Mouse (Mus musculus): ENCODE data around the gene Vmn2r70. TPM values are rescaled to one million over a fixed set of nuclear protein-coding genes. Genes with fewer than 3 reads are reported as not detected.

The Vmn2r70 gene
- polyA plus RNA-seq (2015; fragmentation: Nextera tagmentation; extraction: Ambion mirVana) = not detected in 2 replicates

GRCm38 (mm10) chr7:85569092-85569491 lies at the start of gene Vmn2r70:
TSS of gene Vmn2r70 (minus strand) at chr7:85569192.
- ATAC-seq (ENCODE audit: low read depth) = no peak
- no peaks in the 10 kb centered on the region for H3K36me3 ChIP-seq

GRCm38 (mm10) chr7:85562787-85563186 lies 6.2 kb downstream of the Vmn2r70 start, which contains the start of gene Vmn2r71:
TSS of gene Vmn2r71 (plus strand) at chr7:85563087.
- Histone ChIP-seq H3K4me3 (no peak within 1 kb of the TSS), H3K4me2 (no peak within 1 kb of the TSS), H3K27ac (replicated peaks) (no peak within 1 kb of the TSS), H3K27me3 (no peaks in the 10 kb centered on the region), H3K4me1 (replicated peaks) (no peaks in the 10 kb centered on the region), H3K9ac (no peak within 1 kb of the TSS), H3K36me3 (no peaks in the 10 kb centered on the region), H3K9me3 (no peaks in the 10 kb centered on the region; the same call in 1 of the 2 replicates)
- WGBS = 85% methylated on average over 5 of the region's 5 CpGs
- no peak for ATAC-seq (ENCODE audit: low read depth)

More at GRCm38 (mm10) chr7:85569092-85569491, at the start of gene Vmn2r70:
- Histone ChIP-seq H3K9me3 (no peaks in the 10 kb centered on the region), H3K9ac (no peak within 1 kb of the TSS), H3K4me1 (replicated peaks) (no peaks in the 10 kb centered on the region), H3K4me2 (no peak within 1 kb of the TSS), H3K27ac (replicated peaks) (no peak within 1 kb of the TSS), H3K4me3 (no peak within 1 kb of the TSS), H3K27me3 (no peaks in the 10 kb centered on the region)
- 82% methylated on average over 2 of the region's 2 CpGs for WGBS

GRCm38 (mm10) chr7:85543118-85543517 lies 25.9 kb downstream of the Vmn2r70 start:
- no peak overlapping the region for H3K4me2 ChIP-seq
- no peaks in the 10 kb centered on the region for H3K36me3 ChIP-seq
- no peaks in the 10 kb centered on the region for H3K4me1 ChIP-seq (replicated peaks)
- no peak for ATAC-seq (ENCODE audit: low read depth)
- H3K9me3 ChIP-seq = peaks cover 14% of the 10 kb centered on the region; the same call in 1 of the 2 replicates
- 67% methylated on average over 2 of the region's 2 CpGs for WGBS
- no peak overlapping the region for H3K4me3 ChIP-seq
- no peaks in the 10 kb centered on the region for H3K27me3 ChIP-seq
- no peak overlapping the region for H3K27ac ChIP-seq (replicated peaks)
- H3K9ac ChIP-seq = no peak overlapping the region

GRCm38 (mm10) chr7:85542108-85542507 lies 26.9 kb downstream of the Vmn2r70 start:
- no peak overlapping the region for H3K27ac ChIP-seq (replicated peaks)
- no peak overlapping the region for H3K4me2 ChIP-seq
- no peak overlapping the region for H3K9ac ChIP-seq
- no peak for ATAC-seq (ENCODE audit: low read depth)
- no peaks in the 10 kb centered on the region for H3K4me1 ChIP-seq (replicated peaks)
- no peaks in the 10 kb centered on the region for H3K27me3 ChIP-seq
- no peak overlapping the region for H3K4me3 ChIP-seq
- WGBS = 85% methylated on average over 2 of the region's 2 CpGs
- peaks cover 17% of the 10 kb centered on the region; the same call in 1 of the 2 replicates for H3K9me3 ChIP-seq
- H3K36me3 ChIP-seq = no peaks in the 10 kb centered on the region

Other genes with a start within 250 kb of the Vmn2r70 start
- gene Vmn2r69, start 153.3 kb downstream of the Vmn2r70 start, polyA plus RNA-seq (2015; fragmentation: Nextera tagmentation; extraction: Ambion mirVana) = not detected in 2 replicates
- not detected in 2 replicates for gene Vmn2r71, start 6.1 kb downstream of the Vmn2r70 start, polyA plus RNA-seq (2015; fragmentation: Nextera tagmentation; extraction: Ambion mirVana)
- gene Vmn2r72, start 185.9 kb upstream of the Vmn2r70 start, polyA plus RNA-seq (2015; fragmentation: Nextera tagmentation; extraction: Ambion mirVana) = not detected in 2 replicates